Mouse (Mus musculus): ENCODE data around the gene Scn2b.
A peak's percentile ranks its signal among the peaks of the same experiment; 100 is the strongest.

The Scn2b gene

DNA sequence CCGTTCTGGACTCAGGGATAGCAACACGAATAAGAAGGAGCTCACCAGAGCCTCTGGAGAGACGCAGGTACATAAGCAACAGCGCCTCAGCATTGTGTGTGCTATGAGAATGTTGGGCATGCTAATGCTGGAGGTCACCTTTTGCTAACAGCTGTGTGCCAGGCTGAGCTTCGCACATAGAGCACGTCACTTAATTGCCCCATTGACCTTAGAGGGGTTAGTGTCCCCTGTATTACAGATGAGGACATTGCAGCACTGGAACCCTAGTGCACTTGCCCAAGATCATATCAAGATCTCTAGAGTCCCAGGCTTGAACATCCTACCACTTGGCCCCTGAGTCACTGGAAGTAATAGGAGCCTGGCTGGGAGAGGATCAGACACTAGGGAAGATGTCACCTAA lies 3.0 kb downstream of the Scn2b start:
- no peak for DNase-seq

DNA sequence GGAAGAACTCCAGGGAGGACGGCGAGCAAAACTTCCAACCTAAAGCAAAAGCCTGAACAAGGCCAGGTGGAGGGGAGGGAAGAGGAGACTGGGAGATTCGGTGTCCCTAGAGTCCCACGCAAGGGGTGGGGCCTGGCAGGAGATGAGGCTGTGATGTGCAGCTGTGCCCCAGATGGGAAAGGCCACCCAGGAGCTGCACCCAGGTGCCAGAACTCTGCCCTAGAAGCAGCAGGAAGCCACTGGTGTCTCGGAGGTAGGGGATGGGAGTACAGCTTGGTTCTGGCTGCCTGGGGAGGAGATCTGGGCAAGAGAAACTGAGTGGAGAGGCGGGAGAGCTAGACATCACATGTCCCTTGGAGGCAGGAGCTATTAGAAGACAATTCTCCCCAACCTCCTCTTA lies 3.4 kb downstream of the Scn2b start:
- DNase-seq, result peak; percentile 76

GRCm38 (mm10) chr9:45121769-45122168 lies 4.2 kb downstream of the Scn2b start:
- peak; percentile 89 for DNase-seq

DNA sequence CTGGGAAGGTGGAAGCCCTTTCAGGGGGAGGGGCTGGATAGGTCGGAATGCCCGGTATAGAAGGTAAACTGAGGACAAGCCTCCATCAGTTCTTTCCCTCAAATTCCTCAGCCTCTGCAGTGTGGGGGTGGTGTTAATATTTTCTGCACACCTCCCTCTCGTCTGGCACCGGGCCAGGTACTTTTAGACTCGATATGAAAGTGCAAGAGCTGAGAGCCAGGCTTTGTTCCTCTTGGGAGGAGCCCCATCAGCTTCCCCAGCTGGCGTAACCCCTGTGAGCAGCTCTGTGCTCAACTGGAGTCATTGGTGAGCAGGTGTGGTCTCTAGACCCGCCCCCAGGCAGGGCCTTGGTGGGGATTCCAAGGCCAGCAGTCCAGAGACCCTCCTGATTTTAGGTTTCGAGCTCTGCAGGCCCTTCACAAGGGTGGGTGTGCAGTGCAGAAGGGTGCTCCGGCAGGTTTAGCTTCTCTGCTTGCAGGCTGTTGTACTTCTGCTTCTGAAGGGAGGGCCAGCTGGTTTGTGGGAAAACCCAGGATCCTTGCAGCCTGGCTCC lies 4.7 kb downstream of the Scn2b start:
- peak; percentile 80 for DNase-seq

DNA sequence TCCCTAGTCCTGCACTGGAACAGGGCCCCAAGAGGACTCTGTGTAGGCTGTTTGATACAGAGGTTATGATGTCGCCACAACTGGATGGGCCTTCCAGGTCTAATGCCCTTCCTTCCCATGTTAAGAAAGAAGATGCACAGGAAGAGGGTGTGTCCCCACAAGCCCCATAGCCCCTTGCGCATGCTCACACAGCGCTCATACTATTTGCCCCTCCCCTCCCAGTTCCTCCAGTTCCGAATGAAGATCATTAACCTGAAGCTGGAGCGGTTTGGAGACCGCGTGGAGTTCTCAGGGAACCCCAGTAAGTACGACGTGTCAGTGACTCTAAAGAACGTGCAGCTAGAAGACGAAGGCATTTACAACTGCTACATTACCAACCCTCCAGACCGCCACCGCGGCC lies 7.6 kb downstream of the Scn2b start:
- DNase-seq, result no peak

GRCm38 (mm10) chr9:45126941-45127340 lies 9.4 kb downstream of the Scn2b start:
- no peak for DNase-seq

DNA sequence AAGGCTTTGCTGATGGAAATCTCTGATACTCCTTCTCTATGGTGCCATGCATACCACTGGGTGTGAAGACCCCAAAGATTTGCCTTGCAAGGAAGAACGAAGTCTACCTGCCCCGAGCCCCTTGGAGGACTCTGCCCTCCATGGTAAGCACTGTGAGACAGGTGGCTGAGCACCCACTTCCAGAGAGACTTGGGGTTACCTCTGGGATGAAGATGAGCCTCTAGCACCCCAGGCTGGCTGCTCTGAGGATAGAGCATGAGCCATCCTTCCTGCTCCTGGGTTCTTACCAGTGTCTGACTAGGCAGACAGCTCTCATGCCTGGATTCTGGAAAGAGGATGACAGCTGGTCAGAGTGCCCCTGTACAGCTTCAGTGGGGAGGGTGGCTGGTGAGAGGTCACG lies 12.5 kb downstream of the Scn2b start:
- no peak for DNase-seq

- peak; percentile 78 for DNase-seq
Observed at GRCm38 (mm10) chr9:45133484-45134310, 16.1 kb downstream of the Scn2b start.

- no peak for DNase-seq
Observed at GRCm38 (mm10) chr9:45136442-45137169, 19.0 kb downstream of the Scn2b start.

DNA sequence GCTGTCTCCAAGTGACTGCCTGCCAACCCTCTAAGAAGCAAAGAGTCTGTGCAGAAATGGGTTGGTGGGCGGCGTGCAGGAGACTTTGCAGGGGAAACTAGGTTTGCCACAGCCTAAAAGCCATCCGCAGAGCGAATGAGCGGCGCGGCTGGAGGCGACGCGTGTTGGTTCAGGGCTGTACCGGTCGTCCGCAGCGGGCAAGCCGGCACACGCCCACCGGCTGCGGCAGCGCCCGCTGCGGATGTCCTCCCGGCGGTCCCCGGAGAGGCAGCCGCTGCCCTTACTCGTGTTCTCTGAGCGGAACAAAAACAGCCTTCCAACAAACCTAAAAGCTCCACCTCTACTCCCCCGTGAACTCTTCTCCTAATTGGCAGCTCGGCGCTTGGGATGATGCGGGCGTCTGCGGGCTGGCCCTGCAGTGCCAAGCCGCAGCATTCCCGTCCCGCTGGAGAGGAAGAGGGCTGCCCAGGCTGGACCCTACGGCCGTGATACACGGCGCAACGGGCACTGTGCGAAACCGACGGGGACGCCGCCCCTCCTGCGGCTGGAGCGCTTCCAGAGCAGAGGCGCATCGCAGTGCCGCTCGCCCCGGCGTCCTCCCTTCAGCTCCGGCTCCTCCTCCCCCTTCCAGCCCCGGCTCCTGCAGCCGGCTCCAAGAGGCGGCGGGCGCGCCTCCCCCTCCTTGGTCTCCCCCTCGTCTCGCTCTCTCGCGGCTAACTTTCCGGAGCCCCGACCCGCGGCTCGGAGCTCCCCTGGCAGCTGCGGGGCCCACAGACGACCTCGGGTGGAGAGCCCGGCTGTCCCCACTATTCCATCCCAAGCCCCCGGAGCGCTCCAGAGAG lies 20.8 kb downstream of the Scn2b start, which contains the start of gene Scn4b:
Gene Scn4b (plus strand): TSS at position 205 of the 842 bp plus-strand sequence.
- DNase-seq, result no peak

DNA sequence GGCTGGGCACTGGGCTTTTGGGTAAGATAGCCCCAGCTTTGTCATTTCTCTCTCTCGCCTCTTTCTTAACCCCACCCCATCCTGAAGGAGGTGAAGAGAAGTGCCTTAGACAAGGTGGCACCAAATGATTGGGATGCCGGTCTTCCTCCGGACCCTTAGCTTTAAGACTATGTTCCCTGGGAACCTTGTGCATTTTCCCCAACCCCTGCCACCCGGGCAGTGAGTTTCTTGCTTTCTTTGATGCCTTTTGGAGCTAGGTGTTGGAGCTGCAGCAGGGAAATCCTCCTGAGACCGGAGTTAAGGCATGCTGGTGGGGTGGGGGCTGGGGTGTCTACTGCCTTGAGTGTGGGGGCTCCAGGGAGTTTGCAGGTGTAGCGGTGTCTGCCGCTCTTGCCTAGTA lies 21.5 kb downstream of the Scn2b start:
- no peak for DNase-seq

DNA sequence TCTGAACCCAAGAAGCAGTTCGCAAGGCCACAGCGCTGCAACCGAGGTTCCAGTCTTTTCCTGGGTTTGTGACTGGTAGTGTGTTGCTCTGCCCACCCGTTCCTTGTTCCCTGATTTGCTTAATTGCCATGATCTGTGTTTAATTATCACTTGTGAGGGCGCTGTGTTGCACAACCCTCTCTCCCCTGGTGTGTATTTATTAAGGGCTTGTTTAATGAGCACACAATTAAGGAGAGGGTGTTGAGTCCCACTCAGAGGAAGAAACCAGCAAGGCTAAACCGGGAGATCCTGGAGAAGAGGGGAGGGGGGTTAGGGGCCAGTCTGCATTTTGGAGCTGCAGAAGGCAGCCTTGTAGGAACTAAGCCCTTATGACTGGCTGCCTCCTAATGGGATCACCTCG lies 23.4 kb downstream of the Scn2b start:
- no peak for DNase-seq

DNA sequence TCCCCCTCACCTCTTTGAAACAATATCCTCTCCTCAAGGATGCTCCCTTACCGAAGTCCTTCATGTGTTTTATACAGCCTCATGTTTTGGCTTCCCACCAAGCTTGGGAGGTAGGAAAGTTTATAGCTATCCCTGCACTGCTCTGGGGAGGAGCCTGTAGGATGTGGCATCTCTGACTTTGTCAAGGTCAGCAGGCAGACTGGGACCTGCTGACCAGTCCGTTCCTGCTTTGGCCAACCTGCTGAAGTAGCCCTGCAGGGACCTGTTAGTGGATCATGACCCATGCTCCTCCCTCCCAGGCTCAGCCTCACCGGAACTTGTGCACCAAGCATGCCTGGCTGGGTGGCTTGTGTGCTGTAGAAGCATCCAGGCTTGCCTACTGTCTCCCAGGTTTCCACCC lies 25.1 kb downstream of the Scn2b start:
- no peak for DNase-seq

- DNase-seq, result no peak
Observed at GRCm38 (mm10) chr9:45145533-45146266, 28.1 kb downstream of the Scn2b start.

DNA sequence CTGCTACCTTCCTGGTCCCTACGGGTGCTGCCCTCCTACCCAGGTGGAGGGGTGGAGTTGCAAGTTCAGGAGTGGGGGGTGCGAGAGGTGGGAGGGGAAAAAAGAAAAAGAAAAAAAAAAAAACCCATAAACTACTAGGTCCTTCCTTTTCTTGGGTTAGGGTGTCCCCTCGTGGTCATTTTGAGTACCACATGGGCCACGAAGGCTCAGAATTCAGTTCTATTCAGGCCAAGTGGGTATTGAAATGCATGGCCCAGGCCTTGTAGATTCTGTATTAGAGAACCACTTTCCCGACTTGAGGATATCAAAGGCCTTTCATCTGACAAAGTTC lies 28.6 kb downstream of the Scn2b start:
- peak; percentile 69 for DNase-seq

GRCm38 (mm10) chr9:45150933-45151332 lies 33.4 kb downstream of the Scn2b start:
- no peak for DNase-seq

- no peak for DNase-seq
Observed at GRCm38 (mm10) chr9:45153361-45153760, 35.8 kb downstream of the Scn2b start.

DNA sequence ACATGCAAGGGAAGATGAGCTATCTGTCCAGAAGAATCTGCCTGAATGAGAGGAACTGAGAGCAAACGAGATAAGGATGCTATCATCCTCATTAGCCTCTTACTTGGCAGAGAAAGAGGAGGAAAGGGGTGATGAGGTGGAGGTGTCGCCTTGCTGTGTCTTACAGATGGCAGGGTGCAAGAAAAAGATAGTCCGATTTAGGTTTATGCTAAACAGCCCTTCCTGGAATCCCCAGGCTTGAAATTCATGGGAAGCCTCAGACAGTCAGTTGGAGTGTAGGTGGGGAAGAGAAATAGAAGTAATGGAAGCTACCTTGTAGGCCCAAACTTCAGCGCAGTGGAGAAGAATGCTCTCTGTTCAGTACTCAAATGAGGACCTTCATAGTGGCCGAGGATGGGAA lies 50.3 kb downstream of the Scn2b start:
- DNase-seq, result no peak

- DNase-seq, result no peak
Observed at GRCm38 (mm10) chr9:45170150-45170549, 52.6 kb downstream of the Scn2b start.

- DNase-seq, result no peak
Observed at GRCm38 (mm10) chr9:45171073-45171610, 53.6 kb downstream of the Scn2b start.

DNA sequence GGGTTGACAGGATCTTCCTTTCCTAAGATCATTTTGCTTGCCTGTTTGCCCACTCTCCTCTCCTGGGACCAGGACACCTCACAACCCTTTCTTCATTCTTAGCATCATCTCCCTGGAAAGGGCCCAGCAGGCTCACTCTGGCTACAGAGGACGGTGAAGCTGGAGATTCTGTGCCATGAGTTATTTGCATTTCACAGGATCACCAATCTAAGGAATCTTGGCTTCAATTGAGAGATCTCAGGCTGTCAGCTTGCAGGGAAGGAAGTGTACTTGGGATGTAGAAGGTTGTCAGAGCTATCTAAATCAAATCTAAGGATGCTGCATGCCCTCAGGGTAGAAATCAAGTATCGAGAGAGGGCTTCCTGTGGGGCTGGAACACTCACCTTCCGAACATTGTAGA lies 55.9 kb downstream of the Scn2b start:
- no peak for DNase-seq

DNA sequence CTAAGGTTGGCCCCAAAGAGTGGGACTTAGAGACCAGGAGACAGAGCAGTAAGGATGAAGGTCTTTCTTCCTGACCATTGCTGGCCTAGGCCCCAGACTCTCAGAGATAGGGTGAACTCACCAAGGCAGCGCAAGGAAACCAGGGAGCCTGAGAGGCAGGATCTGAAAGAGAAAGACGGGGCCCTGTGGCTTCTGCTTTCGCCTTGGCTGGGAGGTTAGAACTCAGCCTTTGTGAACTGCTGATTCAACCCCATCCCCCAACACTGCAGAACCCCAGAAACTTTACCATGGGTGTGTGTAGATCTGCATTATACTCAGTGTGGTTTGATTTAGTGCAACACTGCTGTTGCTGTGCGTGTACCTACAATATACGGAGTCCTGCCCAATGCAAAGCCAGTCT lies 61.7 kb downstream of the Scn2b start:
- DNase-seq, result no peak

Data from cerebellum, adult 11-12 months (tissue).